14 mouse cellular contexts compared by ENCODE assay signal in the genomic region with DNA sequence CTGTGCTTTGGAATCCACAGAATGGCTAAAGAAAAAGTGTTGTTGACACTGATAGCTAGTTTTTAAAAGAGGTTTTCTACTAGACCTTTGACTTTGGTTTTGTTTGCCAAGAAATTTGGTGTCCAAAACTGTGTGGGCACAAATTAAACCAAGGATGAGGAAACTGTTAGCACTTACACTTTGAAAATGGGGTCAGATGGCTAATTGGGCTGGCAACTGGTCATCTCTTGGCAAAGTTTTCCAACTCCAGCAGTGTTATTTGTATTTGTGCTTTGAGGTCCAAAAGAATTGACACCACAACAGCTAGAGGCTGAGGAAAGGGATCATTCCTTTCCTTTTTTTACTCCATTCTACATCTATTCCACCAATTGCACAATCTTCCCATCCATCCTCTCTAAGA.
DNase-seq lines count a peak whose midpoint lies in the region.
"Had no signal": no experiment of that assay in that cellular context is flagged by ENCODE, and none has a peak within 500 bp of the region (broad histone marks: within the 10 kb centered on the region; RNA-seq: fewer than 3 reads in every experiment).

No protein-coding gene starts in this region.

- DNase-seq in cerebellum, postnatal 10 days, result peak; percentile 3 to 6
- DNase-seq in cerebellum, postnatal 25 days, result no peak
- DNase-seq in kidney, adult 9 months, result peak; percentile 7
- DNase-seq in kidney, adult 18-20 months, result no peak
- DNase-seq in layer of hippocampus, postnatal 10 days (ENCODE audit: low spot score in 2 of 2), result peak; percentile 13 to 21
- DNase-seq in layer of hippocampus, postnatal 36 days, result no peak
- DNase-seq in right cerebral cortex, postnatal 10 days (ENCODE audit: low spot score in 2 of 2), result peak; percentile 17 to 27
- DNase-seq in right cerebral cortex, postnatal 25 days, result no peak
- DNase-seq: adrenal gland, postnatal 10 days; B cell, adult 2 months; cerebellum, adult 18-20 months; cerebellum, adult 9-11 months; embryo, embryonic 11 days; gastrocnemius, postnatal 14 days had no signal

Comparison
In these comparisons a context has a peak if more than half of its experiments do, and no peak if none do; other contexts are left out.
1. DNase-seq: peak in cerebellum, postnatal 10 days (2 of 2), kidney, adult 9 months (single experiment), layer of hippocampus, postnatal 10 days (2 of 2) and right cerebral cortex, postnatal 10 days (2 of 2); none in cerebellum, postnatal 25 days (0 of 2), kidney, adult 18-20 months (single experiment), layer of hippocampus, postnatal 36 days (0 of 2) and right cerebral cortex, postnatal 25 days (single experiment).